Comparison of ENCODE assay signal across 17 mouse cellular contexts in genomic region chr6:31921561-31922152, GRCm38 (mm10).
"Had no signal": no experiment of that assay in that cellular context is flagged by ENCODE, and none has a peak within 500 bp of the region (broad histone marks: within the 10 kb centered on the region; RNA-seq: fewer than 3 reads in every experiment).

No protein-coding gene starts in this region.

- H3K4me1 ChIP-seq: intestine, embryonic 15.5 days; kidney, embryonic 15.5 days; limb, embryonic 12.5 days; liver, embryonic 13.5 days; lung, embryonic 15.5 days had no signal

- H3K27me3 ChIP-seq: intestine, embryonic 15.5 days; kidney, embryonic 15.5 days; limb, embryonic 12.5 days; liver, embryonic 13.5 days; lung, embryonic 15.5 days; midbrain, embryonic 13.5 days; neural tube, embryonic 15.5 days had no signal

- H3K9me3 ChIP-seq: intestine, embryonic 15.5 days; kidney, embryonic 15.5 days; limb, embryonic 12.5 days; liver, embryonic 13.5 days; lung, embryonic 15.5 days; midbrain, embryonic 13.5 days; neural tube, embryonic 15.5 days had no signal

- DNase-seq: kidney, adult 2 months; kidney, postnatal 14 days; liver; liver, embryonic 13.5 days; liver, postnatal 0 days; lung, postnatal 14 days; thymus, adult 2 months; thymus, postnatal 25 days had no signal

- H3K4me2 ChIP-seq: hindbrain, embryonic 14.5 days; intestine, embryonic 15.5 days; kidney, embryonic 15.5 days; limb, embryonic 12.5 days; liver, embryonic 13.5 days; lung, embryonic 15.5 days; midbrain, embryonic 13.5 days; neural tube, embryonic 15.5 days had no signal

- H3K9ac ChIP-seq: hindbrain, embryonic 14.5 days; intestine, embryonic 15.5 days; kidney, embryonic 15.5 days; limb, embryonic 12.5 days; liver, embryonic 13.5 days; liver, postnatal 0 days; lung, embryonic 15.5 days; midbrain, embryonic 13.5 days; neural tube, embryonic 15.5 days had no signal

- H3K36me3 ChIP-seq: intestine, embryonic 15.5 days; kidney, embryonic 15.5 days; limb, embryonic 12.5 days; liver, embryonic 13.5 days; lung, embryonic 15.5 days; midbrain, embryonic 13.5 days; neural tube, embryonic 15.5 days had no signal

- ATAC-seq: intestine, embryonic 15.5 days; liver, postnatal 0 days; midbrain, embryonic 13.5 days had no signal

- H3K27ac ChIP-seq: hindbrain, embryonic 14.5 days; intestine, embryonic 15.5 days; kidney, embryonic 15.5 days; limb, embryonic 12.5 days; liver, embryonic 13.5 days; lung, embryonic 15.5 days; macrophage; midbrain, embryonic 13.5 days; neural tube, embryonic 15.5 days had no signal

- H3K4me3 ChIP-seq: intestine, embryonic 15.5 days; kidney, embryonic 15.5 days; limb, embryonic 12.5 days; liver, embryonic 13.5 days; lung, embryonic 15.5 days; midbrain, embryonic 13.5 days; myocyte; neural tube, embryonic 15.5 days had no signal
